Mouse (Mus musculus) kidney, embryonic 16.5 days (tissue): Measurements from ENCODE around the gene Zfp964. TPM values are rescaled to one million over a fixed set of nuclear protein-coding genes. Genes with fewer than 3 reads are reported as not detected.
A peak's percentile ranks its signal among the peaks of the same experiment; 100 is the strongest.
"Not testable (repeated sequence)": the region's sequence is repeated elsewhere in the genome, so short reads cannot be mapped to it uniquely, and the experiment has no call there.

Experiments
- ATAC-seq: fragments of 200-750 bp; cut with Nextera tagmentation; 2 replicates; pipeline ENCODE4 v1.8.0; 2017; ENCODE audit warnings: moderate TSS enrichment; ENCODE audit not compliant: low FRiP score, low TSS enrichment
- H3K27ac ChIP-seq: fragments of 300-500 bp; sonication (generic); 2 replicates; pipeline ENCODE4 v1.5.1; 2014; ENCODE audit warnings: low read length
- H3K27me3 ChIP-seq: fragments of 300-500 bp; sonication (generic); 2 replicates; pipeline ENCODE4 v1.6.1; 2014; ENCODE audit warnings: low read length, control low read depth, mixed read lengths; ENCODE audit not compliant: insufficient read depth
- H3K36me3 ChIP-seq: fragments of 300-500 bp; sonication (generic); 2 replicates; pipeline ENCODE4 v1.6.1; 2014; ENCODE audit warnings: low read length, control low read depth, mixed read lengths; ENCODE audit not compliant: insufficient read depth
- H3K4me1 ChIP-seq: fragments of 300-500 bp; sonication (generic); 2 replicates; pipeline ENCODE4 v1.6.1; 2014; ENCODE audit warnings: low read length, control low read depth, mixed read lengths; ENCODE audit not compliant: insufficient read depth
- H3K4me2 ChIP-seq: fragments of 300-500 bp; sonication (generic); replicated peaks from 2 replicates; pipeline ENCODE4 v1.6.1; 2014; ENCODE audit warnings: low read depth, low read length
- H3K4me3 ChIP-seq: fragments of 300-500 bp; sonication (generic); 2 replicates; pipeline ENCODE4 v1.5.1; 2014; ENCODE audit warnings: mild to moderate bottlenecking, low read length
- H3K9ac ChIP-seq: fragments of 300-500 bp; sonication (generic); replicated peaks from 2 replicates; pipeline ENCODE4 v1.6.1; 2014; ENCODE audit warnings: low read length
- H3K9me3 ChIP-seq: fragments of 300-500 bp; sonication (generic); 2 replicates; pipeline ENCODE4 v1.6.1; 2016; ENCODE audit warnings: low read length, control low read depth
- WGBS: fragments of 180-500 bp; shearing (Covaris S2); extraction: QIAGEN DNeasy Blood & Tissue Kit; methylation state at CpG from one replicate; pipeline ENCODE4 v1.1.7; 2014; 5-methylcytosine and 5-hydroxymethylcytosine counted together
- polyA plus RNA-seq: library from polyadenylated mRNA; unstranded; fragments of >200 nt; fragmentation: Nextera tagmentation; extraction: Ambion mirVana; gene quantifications from 2 replicates; pipeline ENCODE4 v1.2.1, GENCODE M21; 2015

The Zfp964 gene
- polyA plus RNA-seq, result 2.2 and 2.3 TPM in 2 replicates

DNA sequence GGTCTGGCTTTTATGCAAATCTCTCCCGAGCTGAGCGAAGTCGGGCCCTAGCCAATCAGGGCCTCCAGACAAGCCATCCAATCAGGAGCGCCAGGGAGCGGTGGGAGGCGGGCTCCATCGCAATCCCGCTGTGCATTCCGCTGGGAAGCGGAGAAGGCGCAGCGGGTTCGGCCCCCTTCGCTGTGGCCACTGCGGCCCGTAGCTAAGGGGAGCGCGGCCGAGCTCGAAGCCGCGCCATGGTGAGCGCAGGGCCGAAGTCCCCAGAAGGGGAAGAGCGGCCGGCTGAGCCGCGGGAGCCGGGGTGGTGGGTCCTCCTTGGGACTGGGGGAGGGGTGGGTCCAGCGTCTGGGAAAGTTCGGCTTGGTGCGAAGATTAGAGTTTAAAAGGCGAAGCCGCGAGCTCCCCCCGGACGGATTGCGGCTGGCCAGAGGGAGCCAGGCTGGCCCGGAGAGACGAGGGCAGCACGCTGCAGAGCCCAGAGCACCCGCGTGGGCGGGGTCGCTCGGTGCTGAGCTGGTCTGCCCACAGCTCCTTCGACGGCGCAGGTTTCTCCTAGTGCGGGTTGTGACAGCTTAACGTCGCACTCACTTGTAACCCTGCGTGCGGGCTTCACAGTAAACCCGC is at the start of gene Zfp964:
Zfp964 (plus strand) TSS at position 122 of the 624 bp plus-strand sequence.
- Histone ChIP-seq H3K36me3 (0 out of 2 replicates have a peak, but pooled peaks cover under 1% of the 10 kb centered on the region), H3K4me1 (no peaks in the 10 kb centered on the region; the same call in 1 of the 2 replicates), H3K4me2 (peak within 1 kb of the TSS; percentile 75), H3K4me3 (peak within 1 kb of the TSS; percentile 61), H3K27me3 (no peaks in the 10 kb centered on the region), H3K9ac (peak within 1 kb of the TSS; percentile 84), H3K27ac (peak within 1 kb of the TSS; percentile 92), H3K9me3 (peaks cover under 1% of the 10 kb centered on the region; the same call in 1 of the 2 replicates)
- WGBS, result under 1% methylated on average over 53 of the region's 55 CpGs
- peak; percentile 99 for ATAC-seq

DNA sequence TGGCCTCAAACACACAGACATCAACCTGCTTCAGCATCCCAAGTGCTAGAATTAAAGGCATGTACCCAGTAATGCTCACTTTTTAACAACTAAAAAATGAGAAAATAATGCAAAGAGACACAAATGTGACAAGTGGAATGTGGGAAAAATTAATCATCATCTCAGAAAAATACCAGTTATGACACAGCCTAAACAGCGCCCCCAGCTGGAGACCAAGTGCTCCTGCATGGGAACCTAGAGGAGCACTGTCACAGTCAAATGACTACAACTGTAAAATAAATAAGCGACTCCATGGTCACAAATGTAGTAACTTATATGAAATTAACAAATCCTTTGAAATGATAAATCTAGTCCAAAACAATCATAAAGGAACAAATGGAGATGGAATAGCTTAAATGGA is 39.6 kb upstream of the Zfp964 start:
- Histone ChIP-seq H3K27me3 (no peaks in the 10 kb centered on the region), H3K4me2 (no peak overlapping the region), H3K9me3 (no peaks in the 10 kb centered on the region), H3K4me3 (no peak overlapping the region), H3K4me1 (no peaks in the 10 kb centered on the region), H3K27ac (no peak overlapping the region), H3K9ac (no peak overlapping the region), H3K36me3 (peaks cover 43% of the 10 kb centered on the region)
- 67% methylated on average over 2 of the region's 2 CpGs for WGBS
- no peak for ATAC-seq

DNA sequence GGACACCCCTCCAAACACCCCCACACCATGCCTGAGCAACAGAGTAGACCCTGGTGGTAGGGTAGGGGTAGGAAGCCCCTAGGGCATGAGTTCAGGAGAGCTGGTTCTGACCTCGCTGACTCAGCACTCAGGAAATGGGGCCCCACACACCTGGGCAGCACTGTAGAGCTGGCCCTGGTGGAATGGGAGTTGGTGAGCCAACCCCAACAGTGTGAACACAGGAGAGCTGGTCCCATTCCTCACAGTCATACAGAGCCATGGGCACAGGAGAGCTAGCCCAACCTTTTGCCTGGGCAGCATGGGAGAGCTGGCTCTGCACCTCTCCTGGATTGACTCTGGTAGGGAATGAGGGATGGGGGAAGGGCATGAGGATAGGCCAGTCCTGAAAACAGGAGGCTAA is 36.2 kb upstream of the Zfp964 start:
- WGBS, result 69% methylated on average over 1 of the region's 1 CpGs
- no peak overlapping the region for H3K27ac ChIP-seq
- peak; percentile 12; the same call in 1 of the 2 replicates for ATAC-seq

GRCm38 (mm10) chr8:69625095-69625789 is 29.0 kb upstream of the Zfp964 start, which contains the start of gene Zfp868:
Gene Zfp868 (minus strand): TSS chr8:69625548.
- peak within 1 kb of the TSS; percentile 66 for H3K4me3 ChIP-seq
- no peaks in the 10 kb centered on the region for H3K9me3 ChIP-seq
- peak within 1 kb of the TSS; percentile 90 for H3K9ac ChIP-seq
- no peaks in the 10 kb centered on the region for H3K27me3 ChIP-seq
- peak; percentile 100 for ATAC-seq
- H3K27ac ChIP-seq, result peak within 1 kb of the TSS; percentile 97
- WGBS, result under 1% methylated on average over 41 of the region's 41 CpGs
- peak within 1 kb of the TSS; percentile 67 for H3K4me2 ChIP-seq
- H3K4me1 ChIP-seq, result peaks cover 8% of the 10 kb centered on the region; the same call in 1 of the 2 replicates
- no peaks in the 10 kb centered on the region for H3K36me3 ChIP-seq

More for the DNA sequence above, 36.2 kb upstream of the Zfp964 start:
- Histone ChIP-seq H3K4me3 (no peak overlapping the region), H3K4me2 (no peak overlapping the region), H3K36me3 (peaks cover 22% of the 10 kb centered on the region), H3K27me3 (no peaks in the 10 kb centered on the region), H3K9me3 (no peaks in the 10 kb centered on the region), H3K9ac (no peak overlapping the region), H3K4me1 (no peaks in the 10 kb centered on the region)

- no peak for ATAC-seq
- no peaks in the 10 kb centered on the region for H3K36me3 ChIP-seq
- peak overlapping the region; percentile 61 for H3K4me3 ChIP-seq
- no peak overlapping the region for H3K27ac ChIP-seq
- no peaks in the 10 kb centered on the region for H3K27me3 ChIP-seq
- H3K4me2 ChIP-seq, result peak overlapping the region; percentile 75
- H3K9me3 ChIP-seq, result no peaks in the 10 kb centered on the region
- H3K9ac ChIP-seq, result peak overlapping the region; percentile 84; the same call in 1 of the 2 replicates
- H3K4me1 ChIP-seq, result no peaks in the 10 kb centered on the region; the same call in 1 of the 2 replicates
- WGBS, result 45% methylated on average over 10 of the region's 10 CpGs
Measured at GRCm38 (mm10) chr8:69653808-69654357, 396 bp upstream of the Zfp964 start.

- ATAC-seq, result no peak
- Histone ChIP-seq H3K9ac (no peak overlapping the region), H3K4me2 (no peak overlapping the region), H3K36me3 (peaks cover 25% of the 10 kb centered on the region), H3K4me3 (no peak overlapping the region), H3K27me3 (no peaks in the 10 kb centered on the region), H3K9me3 (peaks cover 4% of the 10 kb centered on the region), H3K27ac (no peak overlapping the region), H3K4me1 (no peaks in the 10 kb centered on the region)
Measured at GRCm38 (mm10) chr8:69661294-69661693, 7.0 kb downstream of the Zfp964 start.

- H3K27me3 ChIP-seq, H3K4me1 ChIP-seq, H3K27ac ChIP-seq, H3K9ac ChIP-seq, H3K4me3 ChIP-seq, H3K4me2 ChIP-seq, ATAC-seq: not testable (repeated sequence)
- Histone ChIP-seq H3K9me3 (peaks cover 11% of the 10 kb centered on the region; the same call in 1 of the 2 replicates), H3K36me3 (peaks cover 21% of the 10 kb centered on the region)
- WGBS, result 64% methylated on average over 2 of the region's 2 CpGs
Measured at GRCm38 (mm10) chr8:69665051-69665450, 10.8 kb downstream of the Zfp964 start.

DNA sequence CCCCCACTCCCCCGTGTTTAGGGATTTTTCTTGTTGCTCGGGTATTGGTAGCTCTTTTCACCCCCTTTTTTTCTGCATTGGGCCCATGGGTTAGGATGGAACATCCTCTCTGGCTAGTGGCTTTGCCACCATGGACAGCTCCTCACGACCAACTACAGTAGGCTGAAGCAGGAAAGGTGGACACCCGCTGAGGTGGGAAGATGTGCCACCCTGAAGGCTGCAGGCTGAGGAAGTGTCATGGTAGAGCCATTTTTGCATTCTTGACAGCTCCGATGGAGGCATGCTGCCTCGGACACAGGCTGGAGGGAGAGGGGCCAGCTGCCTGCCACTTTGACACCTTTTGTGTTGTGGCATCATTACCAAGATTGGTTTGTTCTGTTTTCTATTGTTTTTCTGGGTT is 47.5 kb downstream of the Zfp964 start:
- peaks cover 3% of the 10 kb centered on the region; the same call in 1 of the 2 replicates for H3K9me3 ChIP-seq
- no peaks in the 10 kb centered on the region for H3K27me3 ChIP-seq
- H3K36me3 ChIP-seq, result peaks cover 41% of the 10 kb centered on the region
- 76% methylated on average over 6 of the region's 6 CpGs for WGBS
- H3K9ac ChIP-seq, result no peak overlapping the region
- no peaks in the 10 kb centered on the region for H3K4me1 ChIP-seq
- H3K4me2 ChIP-seq, result no peak overlapping the region
- ATAC-seq, result no peak
- H3K4me3 ChIP-seq, result no peak overlapping the region
- H3K27ac ChIP-seq, result no peak overlapping the region

DNA sequence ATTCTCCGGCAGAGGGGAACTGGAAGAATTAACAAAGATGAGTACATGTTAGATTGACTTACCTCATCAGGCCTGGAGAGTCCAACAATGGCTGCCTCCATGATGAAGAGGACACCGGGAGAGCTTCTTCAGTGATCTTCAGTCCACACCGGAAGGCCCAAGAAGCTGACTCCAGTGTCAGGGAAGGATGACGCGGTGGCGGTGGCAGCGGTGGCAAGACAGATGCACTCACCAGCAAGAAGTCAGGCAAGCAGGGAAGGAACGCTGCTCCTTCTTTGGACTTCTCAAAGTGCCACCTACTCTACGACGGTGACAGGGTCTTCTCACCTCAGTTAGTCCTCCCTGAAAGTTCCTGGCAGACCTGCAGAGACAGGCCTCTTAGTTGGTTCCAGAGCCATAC is 56.3 kb downstream of the Zfp964 start, which contains the start of gene Zfp869:
Zfp869 (minus strand) TSS at position 101 of the 400 bp plus-strand sequence.
- peaks cover 66% of the 10 kb centered on the region for H3K36me3 ChIP-seq
- 97% methylated on average over 10 of the region's 10 CpGs for WGBS

More for the DNA sequence above, 56.3 kb downstream of the Zfp964 start, which contains the start of gene Zfp869:
- H3K4me2 ChIP-seq, H3K4me3 ChIP-seq, H3K27me3 ChIP-seq, H3K9ac ChIP-seq, H3K9me3 ChIP-seq, ATAC-seq, H3K27ac ChIP-seq: not testable (repeated sequence)
- peaks cover 13% of the 10 kb centered on the region for H3K4me1 ChIP-seq
